Mouse (Mus musculus): Measurements from ENCODE around the gene Cox8a.

- no peak for TF ChIP-seq CTCF (IDR thresholded peaks at IDR 0.05; ENCODE audit: extremely low read depth, insufficient read depth, insufficient read length, insufficient replicate concordance)
- TF ChIP-seq POLR2A (IDR thresholded peaks at IDR 0.05; ENCODE audit: low read depth, low read length), result no peak
Measured at GRCm38 (mm10) chr19:7187157-7187556, 30.3 kb downstream of the Cox8a start.

Data from spleen, adult 2 months (tissue).